Mouse (Mus musculus) ES-E14 (cell line): ENCODE measurements around the gene Extl2. TPM values are rescaled to one million over a fixed set of nuclear protein-coding genes. Genes with fewer than 3 reads are reported as not detected.

Experiments
- DNase-seq: peaks from one replicate; pipeline ENCODE4 v3.0.0-alpha.2; 2013; ENCODE audit warnings: low read depth, low spot score
- H3K27ac ChIP-seq: 2 replicates; pipeline ENCODE4 v1.5.1; 2012; ENCODE audit warnings: low read depth, mild to moderate bottlenecking, low read length, moderate library complexity, mixed read lengths; ENCODE audit not compliant: poor library complexity, insufficient read depth, severe bottlenecking
- H3K36me3 ChIP-seq: 2 replicates; pipeline ENCODE4 v1.6.1; 2012; ENCODE audit warnings: mild to moderate bottlenecking, low read length, moderate library complexity, mixed read lengths; ENCODE audit not compliant: control insufficient read depth, poor library complexity, insufficient read depth, severe bottlenecking
- H3K4me1 ChIP-seq, 2 experiments: fragments of 150-350 bp in 1 of 2; sonication (generic) in 1 of 2; 2 replicates each; pipeline ENCODE4 v1.6.1; 2012; ENCODE audit warnings: low read length in 2 of 2, mild to moderate bottlenecking in 1 of 2, mixed read lengths in 1 of 2; ENCODE audit not compliant: control insufficient read depth in 2 of 2, insufficient read depth in 2 of 2, poor library complexity in 1 of 2
- H3K4me3 ChIP-seq, 2 experiments: fragments of 150-350 bp in 1 of 2; sonication (generic) in 1 of 2; 2 replicates each; pipeline ENCODE4 v1.5.1; 2012; ENCODE audit warnings: low read length in 2 of 2, low read depth in 1 of 2, mild to moderate bottlenecking in 1 of 2, mixed read lengths in 1 of 2; ENCODE audit not compliant: insufficient read depth in 1 of 2, poor library complexity in 1 of 2, severe bottlenecking in 1 of 2
- H3K9ac ChIP-seq: 2 replicates; pipeline ENCODE4 v1.6.1; 2012; ENCODE audit warnings: low read depth, mild to moderate bottlenecking, low read length, mixed read lengths; ENCODE audit not compliant: poor library complexity, insufficient read depth, severe bottlenecking
- H3K9me3 ChIP-seq: fragments of 150-350 bp; sonication (generic); 2 replicates; pipeline ENCODE4 v1.6.1; 2012; ENCODE audit warnings: low read depth, mild to moderate bottlenecking, low read length; ENCODE audit not compliant: control insufficient read depth, insufficient read depth
- CHD2 ChIP-seq: IDR thresholded peaks from 2 replicates; pipeline ENCODE4 v1.6.1; 2014; ENCODE audit warnings: mild to moderate bottlenecking, low read depth, low read length, inconsistent platforms
- HCFC1 ChIP-seq: IDR thresholded peaks from 2 replicates; pipeline ENCODE4 v1.6.1; 2012; ENCODE audit warnings: low read length, inconsistent platforms, borderline replicate concordance; ENCODE audit not compliant: insufficient read depth
- MAFK ChIP-seq: IDR thresholded peaks from 2 replicates; pipeline ENCODE4 v1.6.1; 2014; ENCODE audit warnings: mild to moderate bottlenecking, low read depth, low read length, inconsistent platforms; ENCODE audit not compliant: insufficient read depth
- ZC3H11A ChIP-seq: IDR thresholded peaks from 2 replicates; pipeline ENCODE4 v1.6.1; 2012; ENCODE audit warnings: low read depth, mild to moderate bottlenecking, inconsistent platforms, low read length, borderline replicate concordance
- ZNF384 ChIP-seq: IDR thresholded peaks from 2 replicates; pipeline ENCODE4 v1.6.1; 2012; ENCODE audit warnings: low read depth, low read length, inconsistent platforms
- in situ Hi-C, 2 experiments: fragments of 600-800 bp; cut with MboI; formaldehyde crosslinking; loops; one replicate each; pipeline ENCODE4 v1.15.1; 2025; ENCODE audit warnings: low sequenced_read_pairs in 2 of 2, inconsistent platforms in 1 of 2; ENCODE audit not compliant: unreplicated experiment in 2 of 2
- total RNA-seq: library from RNA; depleted of rRNA; stranded (reverse); fragments of 300-350 nt; gene quantifications from 2 replicates; pipeline ENCODE4 v1.2.3, GENCODE M21; 2012

The Extl2 gene
- total RNA-seq, 1 experiment, result 8.8 TPM

GRCm38 (mm10) chr3:116006284-116006977, 831 bp upstream of the Extl2 start:
- DNase-seq, result peak; percentile 19

GRCm38 (mm10) chr3:116007941-116008440, 729 bp downstream of the Extl2 start:
- DNase-seq, result peak; percentile 12
- Histone ChIP-seq H3K4me3 (peak overlapping the region; percentile 86 to 99), H3K9me3 (no peaks in the 10 kb centered on the region), H3K36me3 (peaks cover 2% of the 10 kb centered on the region; the same call in 1 of the 2 replicates), H3K9ac (0 out of 2 replicates have a peak overlapping the region, but pooled peaks have one; percentile 56), H3K4me1 (peaks cover 0 to 5% of the 10 kb centered on the region in 2 experiments; a peak in 1 of 4 replicates), H3K27ac (no peak overlapping the region)
- in situ Hi-C loops, result no loop called here
- TF ChIP-seq CHD2 (no peak), ZNF384 (no peak), HCFC1 (peak; percentile 67; the same call in 1 of the 2 replicates), MAFK (no peak)

More at GRCm38 (mm10) chr3:116006284-116006977, 831 bp upstream of the Extl2 start:
- Histone ChIP-seq H3K9me3 (no peaks in the 10 kb centered on the region), H3K9ac (peak overlapping the region; percentile 79), H3K4me3 (peak overlapping the region; percentile 86 to 99), H3K27ac (no peak overlapping the region), H3K4me1 (peaks cover 0 to 5% of the 10 kb centered on the region in 2 experiments; a peak in 1 of 4 replicates), H3K36me3 (peaks cover 2% of the 10 kb centered on the region)
- TF ChIP-seq ZNF384 (peak; percentile 62; the same call in 1 of the 2 replicates), CHD2 (no peak)
- in situ Hi-C loops, result no loop called here

- no peak overlapping the region for H3K9ac ChIP-seq
- no peak overlapping the region for H3K27ac ChIP-seq
- H3K4me1 ChIP-seq, result peaks cover 0 to 5% of the 10 kb centered on the region in 2 experiments; a peak in 1 of 4 replicates
- in situ Hi-C loops, result no loop called here
- H3K36me3 ChIP-seq, result no peaks in the 10 kb centered on the region
- H3K4me3 ChIP-seq, result no peak overlapping the region
- no peak for DNase-seq
- TF ChIP-seq ZNF384 (no peak), ZC3H11A (no peak)
- H3K9me3 ChIP-seq, result no peaks in the 10 kb centered on the region
Measured at GRCm38 (mm10) chr3:116009622-116010344, 2.5 kb downstream of the Extl2 start.

- Histone ChIP-seq H3K4me3 (no peak overlapping the region), H3K9ac (no peak overlapping the region), H3K9me3 (no peaks in the 10 kb centered on the region), H3K4me1 (no peaks in the 10 kb centered on the region), H3K27ac (no peak overlapping the region), H3K36me3 (no peaks in the 10 kb centered on the region)
- DNase-seq, result no peak
- in situ Hi-C loops, result no loop called here
- TF ChIP-seq MAFK (no peak), ZNF384 (no peak), ZC3H11A (no peak), HCFC1 (no peak), CHD2 (no peak)
Measured at GRCm38 (mm10) chr3:116014901-116015300, 7.6 kb downstream of the Extl2 start.
